Mouse (Mus musculus): ENCODE measurements at regions not wholly inside any gene's neighbourhood (a gene's known extent, or its start where the extent isn't known, plus 50 kb on each side); places are given as distances from the start of the nearest gene placed in this dataset.

DNA sequence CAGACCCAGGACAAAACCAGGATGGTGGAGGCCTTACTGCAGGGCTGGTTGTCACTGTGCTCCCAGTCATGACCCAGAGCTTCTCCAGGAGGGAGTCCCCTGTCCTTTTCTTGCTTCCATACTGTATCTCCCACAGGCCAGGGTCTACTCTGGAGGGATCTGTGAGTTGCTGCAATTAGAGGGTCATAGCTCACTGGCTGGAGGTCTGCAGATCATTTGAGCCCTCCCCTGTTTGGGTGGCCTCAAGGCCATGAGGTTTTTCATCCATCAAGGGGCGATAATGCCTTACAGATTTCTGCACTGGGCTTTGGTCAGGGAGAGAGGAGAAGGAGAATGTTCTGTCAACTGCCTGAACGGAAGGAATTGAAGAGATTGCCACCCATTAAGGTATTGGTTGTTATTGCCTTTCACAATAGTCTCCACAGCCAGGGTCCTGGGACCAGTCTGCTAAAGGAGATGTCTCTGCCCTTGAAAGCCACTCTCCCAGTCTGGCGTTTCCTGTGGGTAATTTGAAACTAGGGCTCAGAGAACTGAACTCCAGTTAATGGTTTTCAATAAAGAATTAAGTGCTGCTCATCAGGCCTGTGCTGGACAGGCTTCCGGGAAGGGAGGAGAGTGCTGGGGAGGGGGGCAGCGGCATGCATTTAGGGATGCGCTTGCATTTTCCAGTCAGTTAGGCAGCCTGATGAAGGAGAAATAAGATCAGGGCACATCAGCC, 147.4 kb downstream of the Dmrta2 start:
- DNase-seq (ENCODE audit: low spot score), result no peak

DNA sequence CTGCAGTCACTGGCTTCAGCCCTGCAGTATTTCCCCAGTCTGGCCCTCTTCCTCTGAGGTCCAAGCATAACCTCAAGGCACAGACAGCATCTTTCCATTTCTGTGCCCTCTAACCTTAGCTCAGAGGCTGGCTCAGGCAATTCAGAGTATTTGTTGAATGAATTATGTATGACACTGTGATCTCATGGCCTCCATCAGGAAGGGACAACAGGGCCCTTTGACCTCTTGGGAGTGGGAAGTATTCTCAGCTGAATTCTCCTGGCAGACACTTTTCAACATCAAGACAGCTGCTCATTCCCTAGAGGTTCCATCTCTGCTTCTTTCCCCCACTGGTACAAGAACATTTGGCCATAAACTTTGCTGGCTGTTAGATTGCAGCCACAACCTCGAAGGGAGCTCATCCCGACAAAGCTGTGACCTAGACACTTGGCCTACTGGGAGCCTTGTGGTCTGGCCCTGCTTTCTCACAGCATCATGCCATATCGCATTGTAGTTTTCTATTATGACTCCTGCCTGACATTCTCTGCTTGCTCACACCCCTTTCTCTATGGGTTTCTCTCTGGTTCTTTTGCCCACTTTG, 150.2 kb downstream of the Dmrta2 start:
- DNase-seq (ENCODE audit: low spot score), result no peak

DNA sequence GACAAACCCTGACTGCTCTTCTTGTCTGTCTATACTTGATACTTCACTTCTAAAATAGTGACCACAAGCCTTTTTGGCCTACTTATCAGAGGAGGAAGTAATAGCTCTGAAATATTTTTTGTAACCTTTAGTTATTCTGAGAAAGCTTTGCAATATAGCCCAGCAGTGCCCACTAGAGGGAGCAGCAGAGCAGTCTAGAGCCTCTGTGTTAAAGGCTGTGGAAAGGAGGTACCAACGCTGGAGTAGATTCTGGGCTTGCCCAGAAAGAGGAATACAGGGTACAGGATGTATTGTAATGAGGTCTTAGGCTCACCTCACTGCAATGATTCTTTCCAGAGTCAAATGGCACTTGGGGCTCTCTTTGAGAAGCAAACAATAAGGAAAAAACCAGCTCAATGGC, 151.1 kb downstream of the Dmrta2 start:
- no peak for DNase-seq (ENCODE audit: low spot score)

DNA sequence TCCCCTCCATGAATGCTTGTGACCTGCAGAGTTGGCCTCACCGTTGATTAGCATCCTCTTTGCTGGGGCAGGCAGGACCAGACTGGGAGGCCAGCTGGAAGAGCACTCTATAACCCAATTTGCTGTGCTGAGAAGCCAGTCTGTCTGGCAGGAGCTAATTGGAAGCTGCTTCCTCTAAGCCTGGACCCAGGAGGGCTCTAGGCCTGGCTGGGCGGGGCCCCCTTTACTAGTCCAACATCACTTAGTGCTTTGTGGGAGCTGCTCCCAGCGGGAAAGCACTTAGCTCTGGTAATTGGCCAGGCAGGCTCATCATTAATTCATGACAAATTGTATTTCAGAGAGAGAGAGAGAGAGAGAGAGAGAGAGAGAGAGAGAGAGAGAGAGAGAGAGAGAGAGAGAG, 151.7 kb downstream of the Dmrta2 start:
- DNase-seq (ENCODE audit: low spot score), result no peak

DNA sequence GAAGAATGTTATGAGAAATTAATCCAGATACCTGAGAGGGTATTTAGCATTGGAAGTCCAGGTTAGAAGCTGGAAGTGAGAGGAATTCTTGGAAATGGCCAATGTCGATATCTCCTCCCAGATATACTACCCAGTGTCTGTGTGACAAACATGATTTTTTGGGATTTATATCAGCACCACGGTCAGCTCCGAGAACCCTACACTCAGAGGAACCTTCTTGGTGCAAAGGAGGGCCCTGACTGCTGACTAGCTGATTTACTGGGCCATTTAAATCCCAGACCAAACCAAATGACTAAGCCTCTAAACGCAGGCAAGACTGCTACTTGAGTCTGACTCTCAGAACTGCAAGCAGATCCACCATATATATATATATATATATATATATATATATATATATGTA, 154.2 kb downstream of the Dmrta2 start:
- DNase-seq (ENCODE audit: low spot score), result no peak

DNA sequence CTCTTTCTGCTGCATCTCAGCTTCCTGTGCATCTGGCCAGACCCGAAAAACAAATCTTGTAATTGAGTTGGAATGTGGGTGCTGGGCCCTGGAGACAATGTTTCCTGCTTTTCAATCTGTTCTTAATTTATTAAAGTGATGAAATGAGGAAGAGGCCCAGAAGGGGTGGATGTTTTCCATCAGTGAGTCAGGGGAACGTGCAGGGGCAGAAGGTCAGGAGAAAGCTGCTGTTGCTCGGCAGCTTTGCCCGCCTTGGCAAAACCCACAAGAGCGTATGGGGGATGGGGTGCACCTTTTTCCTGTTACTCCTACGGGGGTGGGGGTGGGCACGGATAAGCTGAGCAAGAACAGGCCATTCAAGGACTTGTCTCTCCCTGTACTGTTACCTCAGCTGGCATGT, 156.2 kb downstream of the Dmrta2 start:
- DNase-seq (ENCODE audit: low spot score), result no peak

DNA sequence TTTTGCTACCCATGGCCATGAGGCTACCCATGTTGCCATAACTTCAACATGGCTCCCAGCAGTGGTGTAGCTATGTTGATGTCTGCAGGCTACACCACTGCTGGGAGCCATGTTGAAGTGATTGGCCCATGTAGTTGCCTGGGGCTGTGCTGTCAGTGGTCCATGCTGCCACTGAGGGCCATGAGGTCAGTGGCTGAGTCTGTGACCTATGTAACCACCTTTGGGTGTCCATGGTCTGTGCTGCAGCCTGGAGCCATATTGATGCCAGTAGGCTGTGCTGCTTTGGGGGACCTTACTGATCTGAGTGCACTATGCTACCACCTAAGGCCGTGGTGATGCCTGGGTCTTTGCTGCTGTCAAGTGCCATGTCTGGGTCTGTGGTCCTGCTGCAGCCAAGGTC, 167.4 kb downstream of the Dmrta2 start:
- DNase-seq (ENCODE audit: low spot score), result no peak

DNA sequence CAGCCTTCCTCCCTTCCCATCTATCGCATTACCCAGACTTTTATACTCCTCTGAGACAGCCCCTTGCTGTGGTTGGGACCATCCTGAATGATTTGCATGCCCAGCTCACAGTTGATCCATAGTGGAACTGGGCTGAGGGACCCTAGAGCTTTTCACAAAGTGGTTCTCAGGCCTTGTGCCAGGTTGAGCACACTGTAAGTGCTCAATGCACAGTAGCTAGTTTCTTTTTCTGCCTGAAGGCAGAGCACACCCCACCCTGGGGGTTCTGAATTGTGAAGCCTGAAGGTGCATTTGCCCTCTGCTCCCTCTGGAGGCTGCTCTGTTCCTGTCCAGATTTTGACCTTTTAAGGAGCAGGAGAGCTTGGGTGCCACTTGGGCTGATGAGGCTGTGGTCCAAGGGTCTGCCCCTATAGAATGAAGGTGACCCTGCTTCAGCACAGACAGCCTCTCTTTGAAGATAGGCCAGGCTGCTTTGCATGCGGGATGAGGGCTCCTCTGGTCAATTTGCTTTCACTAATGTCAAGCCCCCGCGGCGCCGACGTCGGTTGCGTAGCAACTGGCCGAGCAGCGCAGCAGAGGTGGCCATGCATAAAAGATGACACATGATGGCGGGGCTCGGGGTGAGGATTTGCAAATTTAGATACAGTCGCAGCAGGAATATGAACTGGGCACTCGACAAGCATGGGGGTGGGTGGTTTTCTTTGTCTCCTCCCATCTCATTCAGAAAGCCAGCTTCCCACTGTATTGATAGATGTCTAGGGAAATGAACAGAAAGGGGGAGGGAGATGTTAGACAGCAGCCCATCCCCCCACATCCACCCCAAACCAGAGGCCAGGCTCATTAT, 174.5 kb downstream of the Dmrta2 start:
- no peak for DNase-seq (ENCODE audit: low spot score)
